Mouse (Mus musculus) brain, embryonic 14.5 days (tissue): ENCODE results near the gene Plekhh3.

Experiments
- CTCF ChIP-seq: fragments of 200-500 bp; IDR thresholded peaks from 2 replicates; pipeline ENCODE4 v1.5.1; 2012; ENCODE audit warnings: inconsistent platforms, mild to moderate bottlenecking, moderate library complexity, borderline replicate concordance; ENCODE audit not compliant: insufficient read depth, insufficient read length; ENCODE audit errors: extremely low read depth
- POLR2A ChIP-seq: fragments of 200-500 bp; IDR thresholded peaks from 2 replicates; pipeline ENCODE4 v1.6.1; 2012; ENCODE audit warnings: mild to moderate bottlenecking, inconsistent platforms, borderline replicate concordance; ENCODE audit not compliant: poor library complexity, insufficient read depth, insufficient read length, severe bottlenecking; ENCODE audit errors: extremely low read depth

DNA sequence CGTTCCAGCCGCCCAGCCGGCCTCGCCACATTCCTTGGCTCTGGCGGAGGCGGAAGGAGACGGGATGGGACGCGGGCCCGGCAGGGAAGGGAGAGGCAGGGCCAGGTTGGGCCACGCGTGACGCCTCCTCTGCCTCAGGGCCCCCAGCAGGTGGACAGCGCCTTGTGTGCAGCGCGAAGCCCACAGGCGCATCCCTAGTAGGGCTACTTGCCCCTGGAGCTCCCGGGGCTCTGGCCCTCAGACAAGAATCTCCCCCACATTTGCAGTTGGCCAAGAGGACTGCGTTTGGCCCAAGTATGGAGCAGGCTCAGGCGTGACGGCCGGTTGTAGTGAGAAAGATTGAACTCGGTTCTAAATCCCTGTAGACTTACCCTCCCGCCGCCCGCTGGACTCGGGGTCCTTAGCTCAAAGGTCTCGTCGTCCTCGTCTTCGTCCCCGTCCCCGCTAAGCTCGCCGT, 769 bp downstream of the Plekhh3 start, which contains the start of gene Cntnap1:
- TF ChIP-seq POLR2A (no peak), CTCF (no peak)
